Mouse (Mus musculus): ENCODE data around the gene Pkd2.

GRCm38 (mm10) chr5:104458832-104459705, at the start of gene Pkd2:
- TF ChIP-seq EP300 (optimal IDR thresholded peaks at IDR 0.05) (no peak), CTCF (IDR thresholded peaks at IDR 0.05; ENCODE audit: low read depth) (0 out of 2 replicates have a peak, but pooled peaks have one; percentile 6)
